Mouse (Mus musculus) heart, embryonic 15.5 days (tissue): ENCODE results near the gene Gm49510. TPM values are rescaled to one million over a fixed set of nuclear protein-coding genes. Genes with fewer than 3 reads are reported as not detected.

ENCODE experiments used
- ATAC-seq: fragments of 200-750 bp; cut with Nextera tagmentation; replicated peaks from 2 replicates; pipeline ENCODE4 v1.8.0; 2017; ENCODE audit warnings: low read depth, moderate TSS enrichment; ENCODE audit not compliant: insufficient number of reproducible peaks, insufficient read depth, low FRiP score
- H3K27ac ChIP-seq: fragments of 300-500 bp; sonication (generic); 2 replicates; pipeline ENCODE4 v1.5.1; 2015; ENCODE audit warnings: mild to moderate bottlenecking, inconsistent platforms
- H3K27me3 ChIP-seq: fragments of 300-500 bp; sonication (generic); 2 replicates; pipeline ENCODE4 v1.6.1; 2015; ENCODE audit warnings: inconsistent platforms
- H3K36me3 ChIP-seq: fragments of 300-500 bp; sonication (generic); 2 replicates; pipeline ENCODE4 v1.6.1; 2015; ENCODE audit warnings: mild to moderate bottlenecking, inconsistent platforms
- H3K4me1 ChIP-seq: fragments of 300-500 bp; sonication (generic); replicated peaks from 2 replicates; pipeline ENCODE4 v1.6.1; 2015; ENCODE audit warnings: inconsistent platforms
- H3K4me2 ChIP-seq: fragments of 300-500 bp; sonication (generic); 2 replicates; pipeline ENCODE4 v1.6.1; 2015; ENCODE audit warnings: inconsistent platforms, mild to moderate bottlenecking, moderate library complexity
- H3K4me3 ChIP-seq: fragments of 300-500 bp; sonication (generic); 2 replicates; pipeline ENCODE4 v1.5.1; 2015; ENCODE audit warnings: mild to moderate bottlenecking, inconsistent platforms
- H3K9ac ChIP-seq: fragments of 300-500 bp; sonication (generic); 2 replicates; pipeline ENCODE4 v1.6.1; 2015; ENCODE audit warnings: mild to moderate bottlenecking, inconsistent platforms
- H3K9me3 ChIP-seq: fragments of 300-500 bp; sonication (generic); replicated peaks from 2 replicates; pipeline ENCODE4 v1.6.1; 2016; ENCODE audit warnings: inconsistent platforms
- WGBS: fragments of 180-500 bp; shearing (Covaris S2); methylation state at CpG from one replicate; pipeline ENCODE4 v1.1.7; 2015; ENCODE audit warnings: mixed read lengths; 5-methylcytosine and 5-hydroxymethylcytosine counted together
- polyA plus RNA-seq: library from polyadenylated mRNA; unstranded; fragments of >200 nt; fragmentation: Nextera tagmentation; extraction: Ambion mirVana; gene quantifications from 2 replicates; pipeline ENCODE4 v1.2.1, GENCODE M21; 2015

Gene Gm49510
- polyA plus RNA-seq, 1 experiment from 2014 or later = not detected

- no peak overlapping the region for H3K27ac ChIP-seq
- H3K9me3 ChIP-seq = no peaks in the 10 kb centered on the region
- no peak overlapping the region for H3K4me2 ChIP-seq
- H3K4me3 ChIP-seq = no peak overlapping the region
- no peak for ATAC-seq
- no peak overlapping the region for H3K9ac ChIP-seq
- peaks cover 38% of the 10 kb centered on the region for H3K4me1 ChIP-seq
- 89% methylated on average over 6 of the region's 6 CpGs for WGBS
- H3K27me3 ChIP-seq = no peaks in the 10 kb centered on the region
- H3K36me3 ChIP-seq = peaks cover 9% of the 10 kb centered on the region; the same call in 1 of the 2 replicates
These were observed 30.8 kb downstream of the Gm49510 start for GRCm38 (mm10) chr15:78930192-78930706.

- Histone ChIP-seq H3K9me3 (no peaks in the 10 kb centered on the region), H3K27ac (no peak overlapping the region), H3K27me3 (no peaks in the 10 kb centered on the region), H3K4me2 (no peak overlapping the region), H3K36me3 (peaks cover 9% of the 10 kb centered on the region; the same call in 1 of the 2 replicates), H3K4me1 (peaks cover 37% of the 10 kb centered on the region), H3K9ac (no peak overlapping the region), H3K4me3 (no peak overlapping the region)
- ATAC-seq = no peak
- WGBS = 70% methylated on average over 7 of the region's 7 CpGs
These were observed 31.4 kb downstream of the Gm49510 start for GRCm38 (mm10) chr15:78930801-78931426.

GRCm38 (mm10) chr15:78931577-78931976 is 32.1 kb downstream of the Gm49510 start:
- H3K4me2 ChIP-seq = no peak overlapping the region
- H3K9ac ChIP-seq = no peak overlapping the region
- no peak overlapping the region for H3K4me3 ChIP-seq
- no peaks in the 10 kb centered on the region for H3K9me3 ChIP-seq
- peaks cover 37% of the 10 kb centered on the region for H3K4me1 ChIP-seq
- peaks cover 9% of the 10 kb centered on the region; the same call in 1 of the 2 replicates for H3K36me3 ChIP-seq
- WGBS = 12% methylated on average over 3 of the region's 3 CpGs
- no peaks in the 10 kb centered on the region for H3K27me3 ChIP-seq
- ATAC-seq = no peak
- H3K27ac ChIP-seq = no peak overlapping the region

GRCm38 (mm10) chr15:78934784-78935320 is 35.4 kb downstream of the Gm49510 start, which contains the start of gene Nol12:
Gene Nol12 (plus strand): TSS chr15:78934933.
- Histone ChIP-seq H3K4me1 (peaks cover 17% of the 10 kb centered on the region), H3K4me2 (peak within 1 kb of the TSS; percentile 70), H3K9ac (peak within 1 kb of the TSS; percentile 66), H3K9me3 (no peaks in the 10 kb centered on the region), H3K27me3 (no peaks in the 10 kb centered on the region), H3K4me3 (peak within 1 kb of the TSS; percentile 68), H3K36me3 (peaks cover 31% of the 10 kb centered on the region), H3K27ac (peak within 1 kb of the TSS; percentile 77)
- WGBS = 0% methylated on average over 42 of the region's 42 CpGs
- ATAC-seq = peak; percentile 82

- peaks cover 40% of the 10 kb centered on the region for H3K36me3 ChIP-seq
- H3K27ac ChIP-seq = no peak overlapping the region
- no peaks in the 10 kb centered on the region for H3K27me3 ChIP-seq
- H3K9ac ChIP-seq = no peak overlapping the region
- H3K4me3 ChIP-seq = no peak overlapping the region
- no peaks in the 10 kb centered on the region for H3K9me3 ChIP-seq
- no peak overlapping the region for H3K4me2 ChIP-seq
- 89% methylated on average over 12 of the region's 12 CpGs for WGBS
- peaks cover 13% of the 10 kb centered on the region for H3K4me1 ChIP-seq
- no peak for ATAC-seq
These were observed 36.9 kb downstream of the Gm49510 start for GRCm38 (mm10) chr15:78936403-78936802.

GRCm38 (mm10) chr15:78937311-78937710 is 37.8 kb downstream of the Gm49510 start:
- Histone ChIP-seq H3K27me3 (no peaks in the 10 kb centered on the region), H3K9me3 (no peaks in the 10 kb centered on the region), H3K4me2 (no peak overlapping the region), H3K4me1 (peaks cover 13% of the 10 kb centered on the region), H3K9ac (no peak overlapping the region), H3K36me3 (peaks cover 42% of the 10 kb centered on the region), H3K27ac (no peak overlapping the region), H3K4me3 (no peak overlapping the region)
- WGBS = 87% methylated on average over 10 of the region's 10 CpGs
- no peak for ATAC-seq

GRCm38 (mm10) chr15:78937963-78938362 is 38.5 kb downstream of the Gm49510 start:
- Histone ChIP-seq H3K4me1 (peaks cover 16% of the 10 kb centered on the region), H3K27me3 (no peaks in the 10 kb centered on the region), H3K36me3 (peaks cover 42% of the 10 kb centered on the region), H3K4me2 (no peak overlapping the region), H3K27ac (no peak overlapping the region), H3K9me3 (no peaks in the 10 kb centered on the region), H3K9ac (no peak overlapping the region), H3K4me3 (no peak overlapping the region)
- no peak for ATAC-seq
- 74% methylated on average over 2 of the region's 2 CpGs for WGBS

- H3K4me2 ChIP-seq = no peak overlapping the region
- no peak overlapping the region for H3K9ac ChIP-seq
- WGBS = 89% methylated on average over 13 of the region's 13 CpGs
- peaks cover 15% of the 10 kb centered on the region for H3K4me1 ChIP-seq
- no peaks in the 10 kb centered on the region for H3K27me3 ChIP-seq
- no peak overlapping the region for H3K4me3 ChIP-seq
- peaks cover 42% of the 10 kb centered on the region for H3K36me3 ChIP-seq
- no peak for ATAC-seq
- no peak overlapping the region for H3K27ac ChIP-seq
- H3K9me3 ChIP-seq = no peaks in the 10 kb centered on the region
These were observed 40.9 kb downstream of the Gm49510 start for GRCm38 (mm10) chr15:78940325-78940724.

- Histone ChIP-seq H3K4me3 (peak overlapping the region; percentile 48), H3K4me2 (peak overlapping the region; percentile 72), H3K36me3 (peaks cover 36% of the 10 kb centered on the region), H3K27me3 (peaks cover 11% of the 10 kb centered on the region; the same call in 1 of the 2 replicates), H3K4me1 (peaks cover 8% of the 10 kb centered on the region), H3K9me3 (no peaks in the 10 kb centered on the region), H3K9ac (peak overlapping the region; percentile 45; the same call in 1 of the 2 replicates), H3K27ac (peak overlapping the region; percentile 31; the same call in 1 of the 2 replicates)
- 6% methylated on average over 9 of the region's 9 CpGs for WGBS
- peak; percentile 32; the same call in 1 of the 2 replicates for ATAC-seq
These were observed 43.2 kb downstream of the Gm49510 start for GRCm38 (mm10) chr15:78942663-78943062.

GRCm38 (mm10) chr15:78946232-78946631 is 46.8 kb downstream of the Gm49510 start:
- no peak for ATAC-seq
- H3K9me3 ChIP-seq = no peaks in the 10 kb centered on the region
- H3K4me1 ChIP-seq = peaks cover 16% of the 10 kb centered on the region
- no peak overlapping the region for H3K27ac ChIP-seq
- H3K9ac ChIP-seq = no peak overlapping the region
- peaks cover 3% of the 10 kb centered on the region for H3K36me3 ChIP-seq
- peaks cover 23% of the 10 kb centered on the region for H3K27me3 ChIP-seq
- 76% methylated on average over 7 of the region's 7 CpGs for WGBS
- no peak overlapping the region for H3K4me2 ChIP-seq
- no peak overlapping the region for H3K4me3 ChIP-seq

- Histone ChIP-seq H3K27me3 (peaks cover 23% of the 10 kb centered on the region), H3K4me2 (peak within 1 kb of the TSS; percentile 72), H3K27ac (no peak within 1 kb of the TSS), H3K4me3 (peak within 1 kb of the TSS; percentile 47), H3K9me3 (no peaks in the 10 kb centered on the region), H3K9ac (peak within 1 kb of the TSS; percentile 53), H3K36me3 (no peaks in the 10 kb centered on the region), H3K4me1 (peaks cover 13% of the 10 kb centered on the region)
- under 1% methylated on average over 24 of the region's 24 CpGs for WGBS
- ATAC-seq = peak; percentile 96
These were observed 48.2 kb downstream of the Gm49510 start, which contains the start of gene Triobp for GRCm38 (mm10) chr15:78947657-78948056. Gene Triobp (plus strand): TSS chr15:78947724.
